Mouse (Mus musculus): ENCODE data around the gene Gpsm3.

The Gpsm3 gene

GRCm38 (mm10) chr17:34583819-34584218 is 5.8 kb upstream of the Gpsm3 start:
- DNase-seq = no peak

- peak in 1 of 2 experiments; percentile 23 for DNase-seq
These were observed 4.5 kb upstream of the Gpsm3 start for GRCm38 (mm10) chr17:34585121-34585520.

- DNase-seq = peak; percentile 36 to 37
These were observed 3.5 kb upstream of the Gpsm3 start for GRCm38 (mm10) chr17:34585877-34586771.

- peak; percentile 90 to 92 for DNase-seq
These were observed 2.7 kb upstream of the Gpsm3 start for GRCm38 (mm10) chr17:34586796-34587422.

GRCm38 (mm10) chr17:34587423-34587811 is 2.2 kb upstream of the Gpsm3 start:
- DNase-seq = peak; percentile 96 to 100

- no peak for DNase-seq
These were observed 1.8 kb upstream of the Gpsm3 start for GRCm38 (mm10) chr17:34587814-34588213.

- DNase-seq = no peak
These were observed 839 bp upstream of the Gpsm3 start for GRCm38 (mm10) chr17:34588767-34589166.

- DNase-seq = no peak
These were observed 400 bp upstream of the Gpsm3 start for GRCm38 (mm10) chr17:34589206-34589605.

GRCm38 (mm10) chr17:34590154-34590987 is 765 bp downstream of the Gpsm3 start:
- peak in 1 of 2 experiments; percentile 34 for DNase-seq

- DNase-seq = peak in 1 of 2 experiments; percentile 41
These were observed 1.7 kb downstream of the Gpsm3 start, which contains the start of gene Pbx2 for GRCm38 (mm10) chr17:34591029-34591993. Gene Pbx2 (plus strand): TSS chr17:34591266.

GRCm38 (mm10) chr17:34591994-34592375 is 2.4 kb downstream of the Gpsm3 start:
- DNase-seq = peak; percentile 89 to 91

GRCm38 (mm10) chr17:34592581-34593549 is 3.3 kb downstream of the Gpsm3 start:
- peak; percentile 51 to 54 for DNase-seq

- peak in 1 of 2 experiments; percentile 34 for DNase-seq
These were observed 4.3 kb downstream of the Gpsm3 start for GRCm38 (mm10) chr17:34593752-34594525.

GRCm38 (mm10) chr17:34596098-34596497 is 6.5 kb downstream of the Gpsm3 start:
- no peak for DNase-seq

GRCm38 (mm10) chr17:34597566-34598095 is 8.0 kb downstream of the Gpsm3 start, which contains the start of gene Ager:
Gene Ager (plus strand): TSS chr17:34597862.
- DNase-seq = peak in 1 of 2 experiments; percentile 6

- DNase-seq = peak in 1 of 2 experiments; percentile 20
These were observed 10.3 kb downstream of the Gpsm3 start for GRCm38 (mm10) chr17:34599891-34600290.

- no peak for DNase-seq
These were observed 12.2 kb downstream of the Gpsm3 start for GRCm38 (mm10) chr17:34601796-34602195.

- peak; percentile 97 to 100 for DNase-seq
These were observed 13.9 kb downstream of the Gpsm3 start, which contains the start of gene Rnf5 for GRCm38 (mm10) chr17:34603375-34604060. Gene Rnf5 (minus strand): TSS chr17:34603690.

Data from cerebellum, adult 18-20 months (tissue).